Mouse (Mus musculus) neural tube, embryonic 10.5 days (tissue): ENCODE results near the gene Mta2.
A peak's percentile ranks its signal among the peaks of the same experiment; 100 is the strongest.

Experiments
- DNase-seq: peaks from one replicate; pipeline ENCODE4 v3.0.0-alpha.2; 2017; ENCODE audit warnings: low spot score; ENCODE audit errors: extremely low spot score

Mta2 gene

DNA sequence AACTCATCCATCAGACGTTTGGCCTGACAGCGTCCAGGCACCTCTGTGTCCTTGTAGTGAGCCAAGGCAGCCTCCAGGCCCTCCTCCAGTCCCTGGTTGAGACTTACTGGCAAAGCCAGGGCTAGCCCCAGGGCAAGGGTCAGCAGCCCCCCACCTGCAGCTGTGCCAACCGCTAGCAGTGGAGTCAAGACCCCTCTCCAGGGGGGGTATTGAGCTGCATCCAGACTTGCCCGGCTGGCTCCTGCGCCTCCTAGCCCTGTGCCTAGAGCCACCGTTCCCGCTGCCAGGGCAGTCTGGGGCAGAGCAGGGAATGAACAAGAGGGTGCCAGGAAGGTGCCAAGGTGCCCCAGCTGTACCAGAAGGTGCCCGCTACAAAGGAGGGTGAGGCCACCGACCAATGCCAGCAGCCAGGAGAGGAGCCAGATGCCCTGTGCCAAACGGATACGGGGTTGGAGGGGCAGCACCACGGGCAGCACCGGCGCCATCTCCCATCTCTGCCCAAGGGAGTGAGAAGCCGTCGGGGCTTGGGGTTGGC is 12.9 kb upstream of the Mta2 start:
- no peak for DNase-seq

- peak; percentile 75 for DNase-seq
Measured at GRCm38 (mm10) chr19:8929224-8930088, 12.2 kb upstream of the Mta2 start, which contains the start of the genes Rom1 and Eml3. Gene Rom1 (minus strand): TSS chr19:8929356. Gene Eml3 (plus strand): TSS chr19:8929552.

DNA sequence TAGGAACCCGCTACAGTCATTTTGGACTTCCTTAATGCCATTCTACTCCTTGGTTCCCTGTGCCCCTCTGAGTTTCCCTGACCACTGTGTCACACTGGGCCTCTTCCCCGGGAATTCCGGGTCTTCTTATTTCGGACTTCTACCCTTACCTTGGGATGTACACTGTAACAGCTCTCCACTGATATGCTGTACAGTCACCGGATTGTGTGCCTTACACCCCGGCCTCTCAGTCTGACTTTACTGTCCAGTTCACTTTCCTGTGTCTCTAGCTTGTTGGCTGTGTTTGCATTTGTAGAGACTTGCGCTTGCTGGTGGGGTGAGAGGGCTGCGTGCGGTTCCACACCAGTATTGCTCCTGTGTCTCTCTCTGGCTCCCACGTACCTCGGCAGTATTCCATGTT is 11.6 kb upstream of the Mta2 start:
- DNase-seq: no peak

DNA sequence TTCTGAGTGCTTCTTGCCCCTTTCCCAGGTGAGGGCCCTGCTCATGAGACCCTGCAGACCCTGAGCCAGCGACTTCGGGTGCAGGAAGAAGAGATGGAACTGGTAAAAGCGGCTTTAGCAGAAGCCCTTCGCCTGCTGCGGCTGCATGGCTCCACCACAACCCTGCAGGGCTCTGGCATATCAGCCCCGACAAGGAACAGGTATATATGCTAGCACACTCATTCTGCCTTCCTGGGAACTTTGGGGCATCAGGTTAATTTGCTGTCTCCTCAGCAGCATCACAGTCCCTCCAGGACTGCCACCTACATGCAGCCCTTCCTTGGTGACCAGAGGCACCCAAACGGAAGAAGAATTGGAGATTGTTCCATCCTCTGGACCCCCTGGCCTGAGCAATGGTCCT is 10.9 kb upstream of the Mta2 start:
- no peak for DNase-seq

- DNase-seq: no peak
Measured at GRCm38 (mm10) chr19:8936736-8937135, 4.9 kb upstream of the Mta2 start.

- no peak for DNase-seq
Measured at GRCm38 (mm10) chr19:8940526-8941133, 1.0 kb upstream of the Mta2 start.

DNA sequence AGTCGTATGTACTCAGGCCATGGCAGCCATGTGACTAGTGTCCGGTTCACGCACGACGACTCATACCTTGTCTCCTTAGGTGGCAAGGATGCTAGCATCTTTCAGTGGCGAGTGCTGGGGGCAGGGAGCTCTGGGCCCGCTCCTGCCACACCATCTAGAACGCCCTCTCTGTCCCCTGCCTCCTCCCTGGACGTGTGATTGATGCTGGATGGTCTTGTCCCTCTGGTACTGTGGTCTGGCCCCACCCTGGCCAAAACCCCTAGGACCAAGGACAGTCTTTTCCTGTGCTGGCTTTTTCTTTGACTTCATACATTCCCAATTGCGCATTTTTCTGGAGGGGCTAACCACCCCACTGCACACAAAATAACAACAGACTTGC is 550 bp upstream of the Mta2 start:
- DNase-seq: no peak

GRCm38 (mm10) chr19:8942276-8942964 is 745 bp downstream of the Mta2 start:
- no peak for DNase-seq

DNA sequence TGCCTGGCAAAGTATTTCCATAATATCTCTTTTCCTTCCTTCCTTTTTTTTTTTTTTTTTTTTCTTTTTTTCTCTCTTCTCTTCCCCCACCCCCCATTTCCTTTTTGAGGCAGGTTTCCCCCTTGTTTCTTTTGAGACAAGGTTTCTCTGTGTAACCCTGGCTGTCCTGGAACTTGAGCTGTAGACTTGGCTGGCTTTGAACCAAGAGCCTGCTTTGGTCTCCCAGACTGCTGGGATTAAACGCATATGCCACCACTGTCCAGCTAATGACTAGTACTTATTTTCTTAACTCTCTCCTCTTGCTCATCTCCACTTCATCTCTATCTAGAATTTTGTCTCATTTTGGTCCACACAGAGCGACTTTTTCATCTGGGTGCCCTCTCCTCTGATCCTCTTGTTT is 1.4 kb downstream of the Mta2 start:
- no peak for DNase-seq

GRCm38 (mm10) chr19:8944062-8944461 is 2.4 kb downstream of the Mta2 start:
- DNase-seq: no peak

GRCm38 (mm10) chr19:8944750-8945149 is 3.1 kb downstream of the Mta2 start:
- DNase-seq: peak; percentile 60

DNA sequence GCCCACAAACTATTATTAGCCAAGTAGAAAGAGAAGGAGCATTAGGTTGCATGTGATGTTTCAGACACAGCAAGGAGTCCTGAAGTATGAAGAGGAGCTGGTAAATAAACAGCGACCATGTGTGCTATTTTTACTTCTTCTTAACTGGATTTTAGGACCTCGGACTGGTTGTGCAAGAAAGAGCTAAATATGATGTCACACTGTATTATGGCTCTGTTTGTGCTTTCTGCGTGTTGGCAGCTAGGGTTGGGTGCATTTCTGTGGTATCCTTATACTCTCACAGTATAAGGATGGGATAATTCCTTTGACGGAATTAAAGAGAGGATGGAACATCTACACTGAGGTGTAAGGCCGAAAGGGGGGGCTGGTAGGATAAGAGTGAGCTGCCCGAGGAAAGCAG is 3.6 kb downstream of the Mta2 start:
- DNase-seq: no peak

- no peak for DNase-seq
Measured at GRCm38 (mm10) chr19:8946929-8947328, 5.3 kb downstream of the Mta2 start.

- no peak for DNase-seq
Measured at GRCm38 (mm10) chr19:8950190-8950589, 8.5 kb downstream of the Mta2 start.

DNA sequence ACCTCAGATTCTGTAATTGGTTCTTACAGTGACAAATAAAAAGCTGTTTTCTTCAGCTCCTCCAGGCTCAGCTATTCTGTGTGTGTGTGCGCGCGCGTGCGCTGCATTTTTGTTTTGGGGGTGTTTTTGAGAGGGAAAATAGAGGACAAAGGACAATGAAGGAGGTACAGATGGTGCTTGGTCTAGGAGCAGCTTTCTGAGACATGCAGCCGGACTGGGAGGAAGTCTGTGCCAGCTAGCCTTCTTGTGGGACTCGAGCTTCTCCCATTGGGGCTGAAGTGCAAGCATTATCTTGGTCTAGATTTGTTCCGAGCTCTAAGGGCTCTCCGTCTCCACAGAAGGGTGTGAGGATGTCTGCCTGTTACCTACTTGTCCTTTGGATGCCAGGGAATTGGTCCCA is 10.6 kb downstream of the Mta2 start:
- DNase-seq: no peak

GRCm38 (mm10) chr19:8953135-8954039 is 11.7 kb downstream of the Mta2 start, which contains the start of gene Tut1:
Gene Tut1 (plus strand): TSS chr19:8953847.
- peak; percentile 87 for DNase-seq

GRCm38 (mm10) chr19:8954171-8954570 is 12.5 kb downstream of the Mta2 start:
- no peak for DNase-seq

DNA sequence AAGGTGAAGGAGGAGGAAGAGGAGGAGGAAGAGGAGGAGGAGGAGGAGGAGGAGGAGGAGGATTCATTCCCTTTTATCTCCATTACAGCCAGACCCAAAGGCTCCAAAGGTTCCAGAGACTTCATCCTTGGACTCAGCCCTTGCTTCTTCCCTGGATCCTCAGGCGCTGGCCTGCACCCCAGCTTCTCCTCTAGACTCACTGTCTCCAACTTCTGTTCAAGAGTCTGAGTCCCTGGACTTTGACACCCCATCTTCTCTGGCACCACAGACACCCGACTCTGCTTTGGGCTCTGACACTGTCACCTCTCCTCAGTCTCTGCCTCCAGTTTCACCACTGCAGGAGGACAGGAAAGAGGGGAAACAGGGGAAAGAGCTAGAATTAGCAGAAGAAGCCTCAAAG is 20.6 kb downstream of the Mta2 start:
- DNase-seq: no peak

DNA sequence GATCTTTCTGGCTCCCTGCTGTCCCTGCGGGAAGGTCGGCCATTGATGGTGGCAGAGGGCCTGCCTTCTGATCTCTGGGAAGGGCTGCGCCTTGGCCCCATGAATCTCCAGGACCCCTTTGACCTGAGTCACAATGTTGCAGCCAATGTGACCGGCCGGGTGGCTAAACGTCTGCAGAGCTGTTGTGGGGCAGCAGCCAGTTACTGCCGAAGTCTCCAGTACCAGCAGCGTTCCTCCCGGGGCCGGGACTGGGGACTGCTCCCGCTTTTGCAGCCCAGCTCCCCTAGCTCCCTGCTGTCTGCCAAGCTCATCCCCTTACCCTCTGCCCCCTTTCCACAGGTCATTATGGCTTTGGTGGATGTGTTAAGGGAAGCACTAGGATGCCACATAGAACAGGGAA is 23.4 kb downstream of the Mta2 start:
- DNase-seq: no peak

DNA sequence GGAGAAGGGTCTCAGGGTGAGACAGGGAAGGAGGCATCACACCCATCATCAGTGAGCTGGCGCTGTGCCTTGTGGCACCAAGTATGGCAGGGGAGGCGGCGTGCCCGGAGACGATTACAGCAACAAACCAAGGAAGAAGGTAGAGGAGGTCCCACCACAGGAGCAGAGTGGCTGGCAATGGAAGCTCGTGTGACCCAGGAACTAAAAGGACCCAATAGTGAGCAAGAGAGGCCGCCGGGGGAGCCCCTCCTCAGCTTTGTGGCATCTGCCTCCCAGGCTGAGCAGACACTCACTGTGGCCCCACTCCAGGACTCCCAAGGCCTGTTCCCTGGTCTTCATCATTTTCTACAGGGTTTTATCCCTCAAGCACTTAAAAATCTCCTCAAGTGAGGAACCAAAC is 24.1 kb downstream of the Mta2 start:
- DNase-seq: no peak

DNA sequence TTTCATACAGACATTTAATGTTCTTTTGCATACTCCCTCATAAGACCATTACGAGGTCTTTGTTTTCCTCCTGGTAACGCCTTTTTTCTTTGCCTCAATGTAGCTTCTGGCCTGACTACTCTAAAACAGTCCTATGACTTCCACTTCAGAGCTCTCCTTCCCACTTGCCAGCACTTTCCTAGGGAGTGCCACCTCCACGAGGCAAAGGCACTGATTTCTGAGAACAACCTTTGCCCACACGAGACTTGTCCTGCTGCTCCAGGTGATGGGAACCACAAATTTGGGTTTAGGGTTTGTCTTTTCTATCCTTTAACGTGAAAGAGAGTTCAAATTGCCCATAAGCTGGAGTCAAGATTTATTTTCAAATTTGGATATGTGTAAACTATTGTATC is 24.5 kb downstream of the Mta2 start:
- no peak for DNase-seq
